Mouse (Mus musculus) spleen, postnatal 4 days (tissue): ENCODE data around the gene Gtf2f2.
"Not testable (repeated sequence)": the region's sequence is repeated elsewhere in the genome, so short reads cannot be mapped to it uniquely, and the experiment has no call there.

Experiments
- DNase-seq, 2 experiments: peaks; one replicate each; pipeline ENCODE4 v3.0.0; 2022; ENCODE audit warnings: low spot score in 2 of 2

Gene Gtf2f2

GRCm38 (mm10) chr14:75912665-75913064 is 98.0 kb downstream of the Gtf2f2 start:
- no peak for DNase-seq

DNA sequence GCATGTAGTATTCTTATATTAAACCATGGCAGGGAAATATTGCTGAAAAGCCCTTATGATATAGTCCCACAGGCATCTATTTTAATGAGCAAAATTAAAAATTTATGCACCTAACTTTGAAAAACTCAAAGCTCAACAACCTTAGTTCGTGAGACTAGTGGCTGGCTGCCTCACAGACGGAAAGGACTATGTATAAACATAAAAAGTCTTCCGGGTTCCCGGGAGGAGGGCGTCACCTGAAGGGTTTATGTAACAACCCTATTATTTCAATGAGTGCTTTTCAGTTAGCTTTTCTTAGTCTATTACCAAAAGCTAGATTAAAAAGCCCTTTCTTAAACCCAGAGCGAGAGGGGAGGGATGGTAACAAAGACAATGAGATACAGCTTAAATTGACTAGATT is 98.7 kb downstream of the Gtf2f2 start:
- no peak for DNase-seq

DNA sequence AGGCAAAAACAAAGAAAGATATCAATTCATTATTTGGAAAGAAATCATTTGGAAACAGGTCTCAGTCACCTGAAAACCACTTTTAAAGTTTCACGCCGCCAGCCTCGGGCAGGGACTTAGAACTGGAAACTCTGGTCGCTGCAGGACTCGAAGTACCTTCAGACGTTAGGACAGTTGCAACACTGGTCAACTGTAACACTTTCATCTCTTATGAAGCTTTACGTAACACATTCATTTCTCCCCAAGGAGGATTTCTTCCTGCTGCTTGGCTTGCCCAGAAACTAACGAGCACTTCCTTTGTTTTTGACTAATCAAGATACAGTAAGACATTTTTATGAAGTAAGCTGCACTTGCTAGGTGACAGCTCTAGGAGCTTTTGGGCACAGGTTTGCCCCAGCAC is 103.7 kb downstream of the Gtf2f2 start:
- no peak for DNase-seq

GRCm38 (mm10) chr14:75904972-75905371 is 105.7 kb downstream of the Gtf2f2 start:
- no peak for DNase-seq

GRCm38 (mm10) chr14:75903131-75903530 is 107.5 kb downstream of the Gtf2f2 start:
- no peak for DNase-seq

DNA sequence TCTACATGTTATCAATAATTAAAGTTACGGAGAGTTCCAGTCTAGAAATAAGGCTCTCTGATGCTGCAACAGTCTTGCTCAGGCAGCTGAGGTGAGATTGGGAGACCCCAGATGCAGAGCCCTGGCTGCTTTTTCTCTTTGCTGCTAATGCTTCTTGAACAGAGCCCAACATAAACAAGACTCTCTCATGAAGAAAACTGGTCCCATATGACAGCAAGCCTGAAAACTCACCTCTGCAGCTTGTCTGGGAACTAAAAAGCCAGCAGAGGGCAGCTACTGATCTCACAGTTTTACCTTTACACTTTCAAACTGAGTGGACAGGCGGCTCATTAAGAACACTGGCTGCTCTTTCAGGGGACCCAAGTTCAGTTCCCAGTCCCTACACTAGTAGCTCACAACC is 108.7 kb downstream of the Gtf2f2 start:
- no peak for DNase-seq

GRCm38 (mm10) chr14:75900793-75901499 is 109.7 kb downstream of the Gtf2f2 start:
- DNase-seq = no peak

DNA sequence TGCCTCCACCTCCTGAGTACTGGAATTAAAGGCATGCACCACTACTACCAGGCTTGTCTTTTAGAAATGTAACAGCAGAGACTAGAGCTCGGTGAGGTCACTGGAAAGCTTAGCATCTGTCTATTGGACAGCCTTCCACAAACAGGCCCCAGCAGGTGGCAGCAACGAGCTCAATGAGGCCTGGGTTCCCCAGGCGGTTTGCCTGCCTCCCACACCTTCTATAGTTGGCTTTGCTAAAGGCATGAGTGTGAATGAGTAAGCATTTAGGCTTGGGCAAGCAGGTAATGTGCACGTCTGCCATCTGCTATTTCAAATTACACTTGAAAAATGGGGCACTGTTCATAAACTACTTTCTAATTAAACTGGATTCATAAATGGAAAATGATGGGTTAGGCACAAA is 111.1 kb downstream of the Gtf2f2 start:
- peak; percentile 75 to 90 for DNase-seq

DNA sequence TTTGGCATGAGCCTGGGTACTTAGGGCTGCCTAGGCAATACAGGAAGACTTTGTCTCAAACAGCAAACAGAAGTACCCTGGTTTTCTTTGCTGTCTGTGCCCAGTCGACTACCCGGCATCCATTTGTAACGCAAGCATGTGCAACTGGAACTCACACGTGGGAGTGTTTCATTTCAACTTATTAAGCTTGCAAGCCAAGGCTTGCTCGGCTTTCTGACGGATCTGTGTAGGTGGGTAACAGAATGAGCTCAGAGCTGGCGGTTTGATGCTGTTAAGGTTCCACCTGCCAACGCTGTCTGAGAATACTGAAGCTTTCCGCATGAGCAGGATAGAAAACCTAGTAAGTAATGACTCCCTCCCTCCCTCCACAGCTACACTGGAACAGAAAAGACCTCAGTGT is 118.5 kb downstream of the Gtf2f2 start:
- no peak for DNase-seq

GRCm38 (mm10) chr14:75883873-75884272 is 126.8 kb downstream of the Gtf2f2 start:
- no peak for DNase-seq

- DNase-seq = no peak
Observed at GRCm38 (mm10) chr14:75883330-75883729, 127.3 kb downstream of the Gtf2f2 start.

DNA sequence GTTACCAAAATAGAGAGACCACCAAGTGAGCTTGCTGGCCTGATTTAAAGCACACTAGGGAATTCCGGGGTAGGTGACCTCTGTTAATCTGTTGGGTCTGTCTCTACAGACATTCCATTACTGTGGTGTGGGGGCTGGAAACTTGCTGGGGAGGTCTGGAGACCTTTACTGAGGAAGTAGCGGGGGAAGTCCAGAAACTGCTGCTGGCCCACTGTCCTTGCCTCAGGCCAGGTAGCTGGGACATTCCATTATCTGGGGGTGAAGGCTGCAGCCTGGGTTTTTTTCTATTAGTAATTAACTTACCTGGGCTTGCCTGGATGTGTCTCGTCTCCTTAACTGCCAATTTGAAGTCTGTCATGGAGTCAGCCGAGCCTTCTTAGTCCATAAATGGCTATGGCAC is 128.8 kb downstream of the Gtf2f2 start:
- DNase-seq = no peak

DNA sequence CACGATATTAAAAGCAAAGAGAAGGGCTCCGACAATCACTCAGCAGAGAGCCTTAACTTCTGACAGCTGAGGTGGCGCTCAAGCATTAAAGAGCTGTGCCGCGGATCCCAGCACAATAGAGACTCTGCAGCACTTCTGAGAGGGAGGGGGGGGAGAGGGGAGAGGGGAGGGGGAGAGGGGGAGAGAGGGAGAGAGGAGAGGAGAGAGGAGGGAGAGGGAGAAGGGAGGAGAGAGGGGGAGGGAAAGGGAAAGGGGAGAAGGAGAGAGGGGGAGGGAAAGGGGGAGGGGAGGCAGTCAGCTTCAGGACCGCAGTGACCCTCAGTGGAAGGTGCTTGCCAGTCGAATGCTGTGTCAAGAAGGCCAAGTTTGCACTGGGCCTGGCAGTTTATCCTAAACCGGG is 131.7 kb downstream of the Gtf2f2 start:
- DNase-seq = no peak

DNA sequence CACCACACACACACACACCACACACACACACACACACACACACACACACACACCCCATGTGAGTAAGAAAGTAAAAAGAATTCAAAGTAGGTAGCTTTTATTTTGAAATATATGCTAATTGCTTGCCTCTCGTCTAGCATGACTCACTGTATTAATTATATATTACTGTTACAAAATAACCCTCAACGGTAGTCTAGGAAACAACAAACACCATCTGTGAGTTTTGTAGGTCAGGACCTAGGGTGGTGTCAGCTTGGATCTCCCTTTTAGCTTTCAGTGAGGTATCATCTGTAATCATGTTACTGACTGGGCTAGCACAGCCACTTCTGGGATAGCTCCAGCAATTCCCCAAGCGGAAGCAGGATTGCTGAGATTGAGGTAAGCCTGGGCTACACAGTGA is 133.4 kb downstream of the Gtf2f2 start:
- DNase-seq = no peak

GRCm38 (mm10) chr14:75876320-75877043 is 134.2 kb downstream of the Gtf2f2 start:
- DNase-seq = peak; percentile 58 to 88

DNA sequence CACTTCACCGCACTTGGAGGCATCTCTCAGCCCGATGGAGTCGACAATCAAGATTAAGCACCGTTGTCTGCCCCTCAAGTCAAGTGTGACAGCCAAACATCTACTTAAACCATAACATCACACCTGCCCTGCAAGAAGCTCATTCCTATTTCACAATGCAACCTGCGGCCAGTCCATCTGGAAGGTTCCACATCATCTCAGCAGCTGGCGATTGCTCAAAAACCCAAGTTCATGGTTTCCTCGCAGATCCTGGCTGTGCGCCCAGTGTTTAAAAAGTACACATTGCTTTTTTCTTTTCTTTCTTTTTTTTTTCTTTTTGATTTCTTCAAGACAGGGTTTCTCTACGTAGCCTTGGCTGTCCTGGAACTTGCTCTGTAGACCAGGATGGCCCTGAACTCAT is 137.1 kb downstream of the Gtf2f2 start:
- no peak for DNase-seq

DNA sequence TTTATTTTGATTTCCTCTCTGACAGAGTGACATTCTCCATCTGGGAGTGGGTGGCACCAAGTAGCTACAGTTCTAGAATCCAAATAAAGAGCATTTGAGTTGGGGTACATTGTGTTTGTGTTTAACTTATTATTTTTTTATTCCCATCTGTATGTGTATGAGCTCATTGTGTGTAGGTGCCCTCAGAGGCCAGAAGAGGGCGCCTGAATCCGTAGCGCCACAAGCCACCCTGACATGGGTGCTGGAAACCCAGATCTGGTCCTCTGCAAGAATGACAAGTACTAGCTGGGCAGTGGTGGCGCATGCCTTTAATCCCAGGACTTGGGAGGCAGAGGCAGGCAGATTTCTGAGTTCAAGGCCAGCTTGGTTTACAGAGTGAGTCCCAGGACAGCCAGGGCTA is 138.9 kb downstream of the Gtf2f2 start:
- no peak for DNase-seq

DNA sequence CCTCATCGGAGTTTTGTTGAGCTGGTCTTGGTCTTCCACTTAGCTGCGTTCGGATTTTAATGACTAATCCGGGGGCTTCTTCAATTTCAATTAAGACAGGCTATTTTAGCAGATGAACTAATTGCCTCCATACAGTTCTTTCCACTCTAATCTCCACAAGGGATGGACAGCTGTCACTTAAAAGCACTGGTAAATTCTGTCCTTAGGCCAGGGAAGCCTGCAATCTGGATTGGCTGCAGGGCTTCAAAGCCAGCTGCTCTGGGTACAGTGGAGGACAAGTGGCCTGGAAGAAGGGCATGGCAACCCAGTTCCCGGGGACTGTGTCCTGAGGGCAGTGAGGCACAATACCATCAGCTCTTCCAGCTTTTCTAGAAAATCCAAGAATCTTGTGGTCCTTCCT is 139.6 kb downstream of the Gtf2f2 start:
- DNase-seq = no peak

GRCm38 (mm10) chr14:75870631-75871030 is 140.0 kb downstream of the Gtf2f2 start:
- DNase-seq = no peak

- DNase-seq = no peak
Observed at GRCm38 (mm10) chr14:75869769-75870363, 140.8 kb downstream of the Gtf2f2 start.

DNA sequence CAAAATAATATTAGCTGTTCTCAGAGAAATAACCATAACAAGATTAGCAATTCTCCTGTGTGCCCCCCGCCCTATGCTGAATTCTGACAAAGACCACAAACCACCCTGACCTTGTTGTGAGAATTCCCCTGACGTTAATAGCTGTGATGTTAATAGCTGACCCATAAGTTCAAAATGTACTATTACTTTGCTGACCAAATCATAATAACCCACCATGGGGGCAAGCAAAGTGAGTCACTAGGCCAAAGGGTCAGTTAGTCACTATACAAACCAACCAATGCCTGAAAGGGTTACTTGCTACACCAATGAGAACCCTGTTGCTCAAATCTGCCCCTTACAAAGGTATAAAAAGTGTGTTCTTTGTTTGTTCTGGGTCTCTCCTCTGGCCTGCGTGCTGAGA is 142.6 kb downstream of the Gtf2f2 start:
- DNase-seq = not testable (repeated sequence)

- no peak for DNase-seq
Observed at GRCm38 (mm10) chr14:75866706-75867333, 143.8 kb downstream of the Gtf2f2 start.
